In the genomic region with DNA sequence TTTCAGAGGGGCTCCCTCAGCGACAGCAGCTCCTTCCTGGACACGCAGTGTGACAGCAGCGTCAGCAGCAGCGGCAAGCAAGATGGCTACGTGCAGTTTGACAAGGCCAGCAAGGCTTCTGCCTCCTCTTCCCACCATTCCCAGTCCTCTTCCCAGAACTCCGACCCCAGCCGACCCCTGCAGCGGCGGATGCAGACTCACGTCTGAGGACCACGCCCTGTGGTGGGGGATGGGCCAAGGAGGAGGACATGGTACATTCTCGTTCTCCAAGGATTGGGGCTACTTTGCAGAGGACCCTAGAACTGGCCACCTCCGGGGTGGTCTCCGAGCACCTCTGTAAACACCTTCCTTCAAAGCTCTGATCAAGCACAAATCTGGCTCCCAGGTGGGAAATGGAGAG, we compare ENCODE assay signal across 27 mouse cellular contexts.
DNase-seq lines count a peak whose midpoint lies in the region; ATAC-seq and TF ChIP-seq lines count a peak whose summit lies in the region.
"Had no signal": no experiment of that assay in that cellular context is flagged by ENCODE, and none has a peak within 500 bp of the region (broad histone marks: within the 10 kb centered on the region; RNA-seq: fewer than 3 reads in every experiment).

No protein-coding gene starts in this region.

- no peak overlapping the region for H3K27ac ChIP-seq in heart, embryonic 11.5 days (ENCODE audit: low read depth, low read length)
- no peak overlapping the region for H3K27ac ChIP-seq in midbrain, postnatal 0 days (ENCODE audit: low read depth, low read length)
- no peak overlapping the region for H3K27ac ChIP-seq in midbrain, embryonic 14.5 days (replicated peaks; ENCODE audit: low read depth, low read length)
- no peak overlapping the region for H3K27ac ChIP-seq in limb, embryonic 10.5 days
- H3K27ac ChIP-seq: forebrain, embryonic 15.5 days; hindbrain, postnatal 0 days; kidney, embryonic 15.5 days; left cerebral cortex, adult 2 months; limb, embryonic 12.5 days; liver, embryonic 12.5 days; midbrain, embryonic 13.5 days; neural tube, embryonic 12.5 days had no signal

- no peaks in the 10 kb centered on the region; the same call in 1 of the 2 replicates for H3K9me3 ChIP-seq in heart, embryonic 11.5 days (replicated peaks; ENCODE audit: control insufficient read depth, low read length)
- no peaks in the 10 kb centered on the region for H3K9me3 ChIP-seq in midbrain, postnatal 0 days (ENCODE audit: low read length)
- no peaks in the 10 kb centered on the region for H3K9me3 ChIP-seq in midbrain, embryonic 14.5 days (ENCODE audit: control insufficient read depth, low read length)
- H3K9me3 ChIP-seq in limb, embryonic 10.5 days (replicated peaks): no peaks in the 10 kb centered on the region
- H3K9me3 ChIP-seq: forebrain, embryonic 15.5 days; kidney, embryonic 15.5 days; limb, embryonic 12.5 days; liver, embryonic 12.5 days; midbrain, embryonic 13.5 days; neural tube, embryonic 12.5 days had no signal

- H3K4me3 ChIP-seq in heart, embryonic 11.5 days (ENCODE audit: low read depth, low read length): no peak overlapping the region
- H3K4me3 ChIP-seq in midbrain, postnatal 0 days (ENCODE audit: low read depth, low read length): no peak overlapping the region
- no peak overlapping the region for H3K4me3 ChIP-seq in midbrain, embryonic 14.5 days (replicated peaks; ENCODE audit: low read depth, low read length)
- H3K4me3 ChIP-seq in limb, embryonic 10.5 days: 0 out of 2 replicates have a peak overlapping the region, but pooled peaks have one; percentile 7
- H3K4me3 ChIP-seq: forebrain, embryonic 15.5 days; kidney, embryonic 15.5 days; left cerebral cortex, adult 2 months; limb, embryonic 12.5 days; liver, embryonic 12.5 days; megakaryocyte, embryonic 14.5 days; midbrain, embryonic 13.5 days; neural tube, embryonic 12.5 days had no signal

- no peaks in the 10 kb centered on the region for H3K36me3 ChIP-seq in heart, embryonic 11.5 days (ENCODE audit: control insufficient read depth, insufficient read depth, low read length)
- peaks cover 18% of the 10 kb centered on the region; the same call in 1 of the 2 replicates for H3K36me3 ChIP-seq in midbrain, postnatal 0 days (ENCODE audit: insufficient read depth, low read length)
- H3K36me3 ChIP-seq in midbrain, embryonic 14.5 days (ENCODE audit: control insufficient read depth, insufficient read depth, low read length): no peaks in the 10 kb centered on the region
- no peaks in the 10 kb centered on the region for H3K36me3 ChIP-seq in limb, embryonic 10.5 days
- H3K36me3 ChIP-seq: forebrain, embryonic 15.5 days; kidney, embryonic 15.5 days; limb, embryonic 12.5 days; liver, embryonic 12.5 days; neural tube, embryonic 12.5 days had no signal

- peaks cover 10% of the 10 kb centered on the region for H3K4me1 ChIP-seq in heart, embryonic 11.5 days (ENCODE audit: control insufficient read depth, insufficient read depth, low read length)
- H3K4me1 ChIP-seq in midbrain, postnatal 0 days (ENCODE audit: insufficient read depth, low read length): no peaks in the 10 kb centered on the region
- H3K4me1 ChIP-seq in midbrain, embryonic 14.5 days (ENCODE audit: control insufficient read depth, insufficient read depth, low read length): no peaks in the 10 kb centered on the region
- H3K4me1 ChIP-seq in limb, embryonic 10.5 days: peaks cover 9% of the 10 kb centered on the region
- H3K4me1 ChIP-seq: midbrain, embryonic 13.5 days; neural tube, embryonic 12.5 days had no signal

- H3K9ac ChIP-seq in heart, embryonic 11.5 days (ENCODE audit: low read depth, low read length): no peak overlapping the region
- H3K9ac ChIP-seq in midbrain, postnatal 0 days (replicated peaks; ENCODE audit: low read length, poor library complexity, severe bottlenecking): no peak overlapping the region
- H3K9ac ChIP-seq in midbrain, embryonic 14.5 days (replicated peaks; ENCODE audit: low read length): no peak overlapping the region
- H3K9ac ChIP-seq: forebrain, embryonic 15.5 days; kidney, embryonic 15.5 days; limb, embryonic 12.5 days; liver, embryonic 12.5 days; lung, embryonic 14.5 days; midbrain, embryonic 13.5 days; neural tube, embryonic 12.5 days had no signal

- peak overlapping the region; percentile 38 for H3K4me2 ChIP-seq in heart, embryonic 11.5 days
- H3K4me2 ChIP-seq in midbrain, postnatal 0 days (ENCODE audit: low read depth, low read length, poor library complexity, severe bottlenecking): no peak overlapping the region
- H3K4me2 ChIP-seq in midbrain, embryonic 14.5 days (ENCODE audit: low read length): no peak overlapping the region
- H3K4me2 ChIP-seq: forebrain, embryonic 15.5 days; kidney, embryonic 15.5 days; limb, embryonic 12.5 days; liver, embryonic 12.5 days; lung, embryonic 14.5 days; midbrain, embryonic 13.5 days; neural tube, embryonic 12.5 days had no signal

- peaks cover 2% of the 10 kb centered on the region; the same call in 1 of the 2 replicates for H3K27me3 ChIP-seq in heart, embryonic 11.5 days (ENCODE audit: control insufficient read depth, insufficient read depth, low read length)
- H3K27me3 ChIP-seq in midbrain, postnatal 0 days (ENCODE audit: insufficient read depth, low read length): no peaks in the 10 kb centered on the region
- H3K27me3 ChIP-seq in midbrain, embryonic 14.5 days (ENCODE audit: control insufficient read depth, insufficient read depth, low read length): no peaks in the 10 kb centered on the region
- 0 out of 2 replicates have a peak, but pooled peaks cover 4% of the 10 kb centered on the region for H3K27me3 ChIP-seq in limb, embryonic 10.5 days (ENCODE audit: low read depth, poor library complexity, severe bottlenecking)
- H3K27me3 ChIP-seq: forebrain, embryonic 15.5 days; kidney, embryonic 15.5 days; limb, embryonic 12.5 days; midbrain, embryonic 13.5 days had no signal

- intact Hi-C loops in heart, postnatal 36 days (cut with DNase I): no loop called here

- no peak for DNase-seq in heart, postnatal 36 days
- DNase-seq in heart, postnatal 4 days: peak; percentile 37
- DNase-seq in heart, adult 8-10 months (ENCODE audit: low spot score): no peak
- DNase-seq in midbrain, postnatal 0 days (ENCODE audit: low spot score): no peak
- no peak for DNase-seq in midbrain, embryonic 14.5 days
- DNase-seq in limb, embryonic 10.5 days (ENCODE audit: low spot score): no peak
- DNase-seq: adrenal gland, postnatal 25 days; cerebellum, adult 8-10 months; layer of hippocampus, adult 9-11 months; lung, embryonic 14.5 days; lung, postnatal 36 days; right cerebral cortex, postnatal 14 days; spleen, adult 18-20 months; thymus, adult 18-20 months; thymus, postnatal 36 days had no signal

- WGBS in heart, embryonic 11.5 days (ENCODE audit: insufficient replicate concordance): 41% methylated on average over 14 of the region's 14 CpGs
- 61% methylated on average over 14 of the region's 14 CpGs for WGBS in midbrain, postnatal 0 days
- 61% methylated on average over 14 of the region's 14 CpGs for WGBS in midbrain, embryonic 14.5 days
- 47% methylated on average over 14 of the region's 14 CpGs for WGBS in limb, embryonic 10.5 days

- TF ChIP-seq CTCF in midbrain, postnatal 0 days (IDR thresholded peaks at IDR 0.05): no peak

- ATAC-seq in heart, embryonic 11.5 days (replicated peaks; ENCODE audit: insufficient number of reproducible peaks, low FRiP score, low TSS enrichment): no peak
- ATAC-seq in midbrain, postnatal 0 days (ENCODE audit: low FRiP score): 0 out of 2 replicates have a peak, but pooled peaks have one; percentile 22
- ATAC-seq in midbrain, embryonic 14.5 days (ENCODE audit: low FRiP score, low TSS enrichment): no peak
- no peak for ATAC-seq in CD4-positive, CD25-positive, alpha-beta regulatory T cell, adult 4 months
- ATAC-seq: forebrain, embryonic 15.5 days; hindbrain, postnatal 0 days; intestine, embryonic 16.5 days; liver, embryonic 12.5 days; midbrain, embryonic 13.5 days had no signal
